Mouse (Mus musculus) heart, adult 2 months (tissue): ENCODE measurements around the gene Shisa7.

Experiments
- CTCF ChIP-seq: fragments of 200-600 bp; IDR thresholded peaks from 2 replicates; pipeline ENCODE4 v1.8.1; 2022; ENCODE audit warnings: antibody characterized with exemption, mild to moderate bottlenecking, moderate library complexity
- EP300 ChIP-seq: fragments of 200-500 bp; IDR thresholded peaks from 2 replicates; pipeline ENCODE4 v1.6.1; 2011; ENCODE audit warnings: low read depth, low read length, control low read depth; ENCODE audit not compliant: insufficient read depth
- POLR2A ChIP-seq: fragments of 200-500 bp; IDR thresholded peaks from 2 replicates; pipeline ENCODE4 v1.6.1; 2011; ENCODE audit warnings: mild to moderate bottlenecking, low read depth, low read length, control low read depth; ENCODE audit not compliant: insufficient read depth

DNA sequence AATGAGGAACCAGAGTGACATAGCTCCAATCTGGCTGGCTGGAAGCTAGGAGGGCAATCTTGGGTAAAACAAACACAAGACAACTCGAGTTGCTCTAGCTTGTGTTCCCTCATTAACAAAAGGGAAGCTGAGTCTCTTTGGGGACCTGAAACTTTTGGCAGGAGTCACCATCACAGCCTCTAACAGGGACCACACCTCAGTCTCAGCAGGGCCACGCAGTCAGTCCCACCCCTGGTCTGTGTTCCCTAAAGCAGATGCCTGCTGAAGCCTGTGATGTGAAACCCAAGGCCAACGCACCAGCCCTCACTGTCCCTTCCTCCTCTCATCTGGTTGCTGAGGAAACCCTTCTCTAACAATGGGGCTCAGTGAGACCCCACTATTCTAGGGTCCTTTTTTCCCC is 62.4 kb downstream of the Shisa7 start:
- no peak for TF ChIP-seq POLR2A
- TF ChIP-seq CTCF, result no peak
- no peak for TF ChIP-seq EP300
